Mouse (Mus musculus) hematopoietic multipotent progenitor cell, adult 10-12 weeks (in vitro differentiated cells): ENCODE data around the gene Ms4a5. TPM values are rescaled to one million over a fixed set of nuclear protein-coding genes. Genes with fewer than 3 reads are reported as not detected.

Experiments used
- polyA plus RNA-seq: library from polyadenylated mRNA; stranded (reverse); fragments of >175 nt; gene quantifications from 2 replicates; pipeline ENCODE4 v1.2.3, GENCODE M21; 2012; ENCODE audit warnings: low replicate concordance

Ms4a5 gene
- not detected in 2 replicates for polyA plus RNA-seq

GRCm38 (mm10) chr19:11283773-11284172 is at the start of gene Ms4a5:
Ms4a5 (minus strand) TSS chr19:11283873.

GRCm38 (mm10) chr19:11314354-11314753 is 30.7 kb upstream of the Ms4a5 start, which contains the start of gene Ms4a14:
Ms4a14 (minus strand) TSS chr19:11314454.

GRCm38 (mm10) chr19:11266052-11266845 is 17.4 kb downstream of the Ms4a5 start, which contains the start of gene Ms4a1:
Ms4a1 (minus strand) TSS chr19:11266241.

GRCm38 (mm10) chr19:11232348-11232747 is 51.3 kb downstream of the Ms4a5 start, which contains the start of gene Ms4a12:
Ms4a12 (minus strand) TSS chr19:11232448.

Other genes starting within 250 kb of the Ms4a5 start
- gene Ms4a8a, start 202.8 kb downstream of the Ms4a5 start, polyA plus RNA-seq = 0.25 and 0.67 TPM in 2 replicates
- not detected in 2 replicates for gene 1700017D01Rik, start 153.0 kb downstream of the Ms4a5 start, polyA plus RNA-seq
- not detected in 2 replicates for gene 1700025F22Rik, start 118.6 kb downstream of the Ms4a5 start, polyA plus RNA-seq
- gene Ms4a13, start 87.1 kb downstream of the Ms4a5 start, polyA plus RNA-seq = not detected in 2 replicates
- not detected in 2 replicates for gene Ms4a12, start 51.4 kb downstream of the Ms4a5 start, polyA plus RNA-seq
- gene Ms4a1, start 17.6 kb downstream of the Ms4a5 start, polyA plus RNA-seq = 12.1 and 66.2 TPM in 2 replicates
- gene Ms4a14, start 30.6 kb upstream of the Ms4a5 start, polyA plus RNA-seq = 0.03 and 0.04 TPM in 2 replicates
- 0.53 and 3.8 TPM in 2 replicates for gene Ms4a7, start 52.3 kb upstream of the Ms4a5 start, polyA plus RNA-seq
- gene Ms4a4a, start 91.7 kb upstream of the Ms4a5 start, polyA plus RNA-seq = 0.63 and 0.94 TPM in 2 replicates
- gene Ms4a4c, start 120.9 kb upstream of the Ms4a5 start, polyA plus RNA-seq = 2.2 and 13.7 TPM in 2 replicates
- gene Ms4a4b, start 159.7 kb upstream of the Ms4a5 start, polyA plus RNA-seq = 75.3 and 75.9 TPM in 2 replicates
- gene Ms4a6c, start 185.5 kb upstream of the Ms4a5 start, polyA plus RNA-seq = 5.7 and 8.1 TPM in 2 replicates
- 1.1 and 8.0 TPM in 2 replicates for gene Gm8369, start 202.1 kb upstream of the Ms4a5 start, polyA plus RNA-seq
- 15.2 and 18.3 TPM in 2 replicates for gene Ms4a6b, start 232.6 kb upstream of the Ms4a5 start, polyA plus RNA-seq